ENCODE assay signal across 6 mouse cellular contexts in the genomic region with DNA sequence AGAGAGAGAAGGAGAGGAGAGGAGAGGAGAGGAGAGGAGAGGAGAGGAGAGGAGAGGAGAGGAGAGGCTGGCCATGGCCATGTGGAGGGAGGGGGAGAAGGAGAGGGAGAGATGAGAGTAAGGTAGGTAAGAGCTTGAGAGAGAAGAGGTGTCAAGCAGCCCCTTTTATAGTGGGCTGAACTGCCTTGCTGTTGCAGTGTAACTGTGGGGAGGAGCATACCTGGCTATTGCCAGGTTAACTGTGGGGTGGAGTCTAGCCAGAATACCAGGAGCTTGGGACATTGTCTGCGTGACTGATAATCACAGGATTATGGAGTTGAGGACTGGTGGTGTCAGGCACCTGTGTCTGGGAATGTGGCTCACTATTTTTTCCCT. TPM values are rescaled to one million over a fixed set of nuclear protein-coding genes. Genes with fewer than 3 reads are reported as not detected.
A peak's percentile ranks its signal among the peaks of the same experiment; 100 is the strongest.
DNase-seq lines count a peak whose midpoint lies in the region; ATAC-seq and TF ChIP-seq lines count a peak whose summit lies in the region.
"Not testable (repeated sequence)": the region's sequence is repeated elsewhere in the genome, so short reads cannot be mapped to it uniquely, and the experiment has no call there.
"Had no signal": no experiment of that assay in that cellular context is flagged by ENCODE, and none has a peak within 500 bp of the region (broad histone marks: within the 10 kb centered on the region; RNA-seq: fewer than 3 reads in every experiment).

No protein-coding gene starts in this region.

- DNase-seq in ES-E14 (ENCODE audit: low read depth, low spot score) (peak; percentile 16), ZHBTc4 (ENCODE audit: low read depth, low spot score) (peak; percentile 70)
- peak; percentile 78 for DNase-seq in heart, adult 11 months
- not testable (repeated sequence) for DNase-seq in heart, postnatal 0 days (ENCODE audit: low spot score)

- H3K36me3 ChIP-seq in ES-E14 (ENCODE audit: control insufficient read depth, insufficient read depth, low read length, poor library complexity, severe bottlenecking); heart, postnatal 0 days (replicated peaks; ENCODE audit: control insufficient read depth, insufficient read depth, low read length): not testable (repeated sequence)

- H3K4me1 ChIP-seq in ES-E14 (ENCODE audit: control insufficient read depth in 2 of 2, insufficient read depth in 2 of 2, low read length in 2 of 2, poor library complexity in 1 of 2); heart, postnatal 0 days (ENCODE audit: control insufficient read depth, insufficient read depth): not testable (repeated sequence)

- not testable (repeated sequence) for H3K9ac ChIP-seq in ES-E14 (ENCODE audit: insufficient read depth, low read depth, low read length, poor library complexity, severe bottlenecking); heart, postnatal 0 days (replicated peaks; ENCODE audit: low read depth, low read length)

- H3K9me3 ChIP-seq in ES-E14 (ENCODE audit: control insufficient read depth, insufficient read depth, low read depth, low read length); heart, postnatal 0 days (replicated peaks; ENCODE audit: control insufficient read depth, low read length): not testable (repeated sequence)

- not testable (repeated sequence) for H3K27me3 ChIP-seq in heart, postnatal 0 days (ENCODE audit: control insufficient read depth, insufficient read depth, low read length)

- 53% methylated on average over 1 of the region's 1 CpGs for WGBS in heart, postnatal 0 days

- not testable (repeated sequence) for H3K4me2 ChIP-seq in heart, postnatal 0 days (ENCODE audit: low read depth, low read length)

- not testable (repeated sequence) for ATAC-seq in heart, postnatal 0 days (ENCODE audit: insufficient read depth, low read depth)

- in situ Hi-C loops in ES-E14 (cut with MboI; ENCODE audit: low sequenced_read_pairs in 2 of 2, unreplicated experiment in 2 of 2): not testable (repeated sequence)

- not testable (repeated sequence) for H3K27ac ChIP-seq in ES-E14 (ENCODE audit: insufficient read depth, low read depth, low read length, poor library complexity, severe bottlenecking)
- peak overlapping the region; percentile 38; the same call in 1 of the 2 replicates for H3K27ac ChIP-seq in heart, postnatal 0 days (ENCODE audit: low read depth)

- not testable (repeated sequence) for H3K4me3 ChIP-seq in ES-E14 (ENCODE audit: insufficient read depth in 1 of 2, low read depth in 1 of 2, low read length in 2 of 2, poor library complexity in 1 of 2, severe bottlenecking in 1 of 2); heart, postnatal 0 days (ENCODE audit: low read depth, low read length)

- not testable (repeated sequence) for TF ChIP-seq CTCF in heart, postnatal 0 days (IDR thresholded peaks at IDR 0.05; ENCODE audit: low read depth)

- TF ChIP-seq EP300 in heart, postnatal 0 days (IDR thresholded peaks at IDR 0.05; ENCODE audit: low read depth): not testable (repeated sequence)

RNA-seq across cellular contexts. Expression of a gene that starts 24.2 kb away (rescaled TPM):
- total RNA-seq in ES-E14 (2012; rRNA removed): 0.40 and 0.58 TPM in 2 replicates
- 125 and 167 TPM in 2 replicates for total RNA-seq in heart, postnatal 0 days (2014; rRNA removed; ENCODE audit: low replicate concordance)
- 83.8 and 94.3 TPM in 2 replicates for polyA plus RNA-seq in heart, postnatal 0 days (2015; fragmentation: Nextera tagmentation; extraction: Ambion mirVana)
- total RNA-seq: common myeloid progenitor, adult 5-6 weeks; MEL had no signal

Comparison
In these comparisons a context has a peak if more than half of its experiments do, and no peak if none do; other contexts are left out.
1. RNA of a gene that starts 24.2 kb away (total RNA-seq): 125 to 167 TPM in heart, postnatal 0 days; 0.40 to 0.58 TPM in ES-E14; every median in the first group is over 10 times any median in the second.